Mouse (Mus musculus) lung, postnatal 0 days (tissue): ENCODE measurements at regions not wholly inside any gene's neighbourhood (a gene's known extent, or its start where the extent isn't known, plus 50 kb on each side); places are given as distances from the start of the nearest gene placed in this dataset.

ENCODE experiments used
- CTCF ChIP-seq: IDR thresholded peaks from 2 replicates; pipeline ENCODE4 v1.5.1; 2016; ENCODE audit warnings: antibody characterized with exemption, mild to moderate bottlenecking
- EP300 ChIP-seq: IDR thresholded peaks from 2 replicates; pipeline ENCODE4 v1.6.1; 2016; ENCODE audit warnings: antibody characterized with exemption, mild to moderate bottlenecking, control low read depth

DNA sequence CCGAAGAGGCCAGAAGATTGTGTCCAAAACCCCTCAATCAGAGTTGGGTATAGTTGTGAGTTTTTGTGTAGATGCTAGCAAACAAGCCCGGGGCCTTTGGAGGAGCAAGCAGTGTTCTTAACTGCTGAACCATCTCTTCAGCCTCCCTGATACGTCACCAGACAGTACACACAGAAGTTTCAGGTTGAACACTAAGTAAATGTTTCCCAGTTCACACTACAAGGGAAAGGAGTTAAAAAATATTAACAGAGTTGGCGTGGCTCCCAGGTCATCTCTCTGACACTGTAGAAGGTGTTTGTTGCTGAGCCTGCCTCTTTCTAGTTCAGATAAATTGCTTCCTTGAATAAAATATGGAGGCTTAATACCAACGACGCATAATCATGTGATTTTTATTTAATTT, 93.5 kb upstream of the Ednrb start:
- TF ChIP-seq EP300 (no peak), CTCF (no peak)
